Mouse (Mus musculus): Measurements from ENCODE around the gene Ankrd9.
A peak's percentile ranks its signal among the peaks of the same experiment; 100 is the strongest.

Gene Ankrd9

GRCm38 (mm10) chr12:110978607-110979406, at the start of gene Ankrd9:
Gene Ankrd9 (minus strand): TSS chr12:110979040.
- peak; percentile 98 for DNase-seq

GRCm38 (mm10) chr12:111021577-111021976, 42.7 kb upstream of the Ankrd9 start:
- no peak for DNase-seq

GRCm38 (mm10) chr12:111021138-111021537, 42.3 kb upstream of the Ankrd9 start:
- no peak for DNase-seq

DNA sequence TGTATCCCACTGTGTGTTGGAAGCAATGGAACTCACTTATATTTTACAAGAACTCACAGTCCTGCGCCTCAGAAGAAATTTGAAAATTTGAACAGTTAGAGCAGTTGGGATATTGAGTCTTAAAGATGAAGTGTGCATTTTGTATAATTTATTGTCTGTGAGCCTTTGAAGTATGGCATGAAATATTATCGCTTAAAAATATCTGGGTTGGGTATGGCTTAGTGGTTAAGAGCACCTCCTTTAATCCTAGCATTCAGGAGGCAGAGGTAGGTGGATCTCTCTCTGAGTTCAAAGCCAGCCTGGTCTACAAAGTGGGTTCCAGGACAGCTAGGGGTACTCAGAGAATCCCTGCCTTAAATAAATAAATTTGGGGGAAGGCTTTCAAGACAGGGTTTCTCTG, 40.2 kb upstream of the Ankrd9 start:
- DNase-seq, result no peak

- DNase-seq, result no peak
These were observed 39.2 kb upstream of the Ankrd9 start for GRCm38 (mm10) chr12:111018068-111018467.

- no peak for DNase-seq
These were observed 38.0 kb upstream of the Ankrd9 start for GRCm38 (mm10) chr12:111016807-111017206.

DNA sequence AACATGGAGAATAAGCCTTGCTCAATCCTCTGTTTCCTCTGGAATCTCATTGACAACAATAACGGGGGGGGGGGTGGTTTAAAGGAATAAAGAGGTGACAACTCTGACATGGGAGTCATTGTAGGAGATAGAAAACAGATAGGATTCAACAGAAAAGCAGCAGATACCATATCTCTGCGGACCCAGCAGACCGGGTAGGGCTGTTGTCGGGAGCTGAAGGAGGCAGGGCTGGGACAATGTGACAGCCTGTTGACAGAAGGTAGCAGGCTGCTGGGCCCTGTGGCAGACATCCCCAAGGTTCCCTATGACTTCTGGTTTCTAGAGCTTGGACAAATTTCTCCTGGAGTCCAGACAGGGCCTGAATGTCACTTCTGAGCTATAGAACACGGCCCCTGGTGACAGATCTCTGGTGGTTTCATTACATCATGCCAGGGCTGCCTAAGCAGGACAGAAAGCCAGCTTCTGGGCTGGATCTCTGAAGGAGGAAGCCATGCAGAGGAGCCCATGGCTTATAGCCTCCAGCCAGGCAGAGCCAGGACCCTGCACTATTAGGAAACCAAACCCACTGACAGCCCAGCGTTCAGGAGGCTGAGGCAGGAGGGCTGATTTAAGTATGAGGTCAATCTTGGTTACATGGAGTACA, 30.9 kb upstream of the Ankrd9 start:
- no peak for DNase-seq

GRCm38 (mm10) chr12:111008500-111009490, 30.0 kb upstream of the Ankrd9 start:
- no peak for DNase-seq

GRCm38 (mm10) chr12:111007134-111008103, 28.6 kb upstream of the Ankrd9 start:
- no peak for DNase-seq

DNA sequence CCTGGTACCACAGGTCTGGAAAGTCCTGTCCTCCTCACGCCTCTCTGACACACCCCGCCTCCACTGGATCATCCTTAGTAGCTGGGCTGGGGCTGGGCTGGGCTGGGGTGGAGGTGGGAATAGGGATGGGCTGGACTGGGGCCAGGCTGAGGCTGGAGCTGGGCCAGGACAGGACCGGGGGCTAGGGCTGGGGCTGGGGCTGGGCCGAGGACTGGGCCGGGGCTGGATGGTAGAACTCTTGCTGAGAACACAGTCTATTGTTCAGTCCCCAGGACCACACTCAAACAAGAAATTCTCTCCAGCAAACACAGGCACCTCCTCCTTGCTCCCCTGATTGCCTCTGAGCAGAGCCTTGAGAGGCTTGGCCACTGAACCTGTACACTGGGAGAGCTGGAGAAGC, 27.5 kb upstream of the Ankrd9 start:
- DNase-seq, result no peak

DNA sequence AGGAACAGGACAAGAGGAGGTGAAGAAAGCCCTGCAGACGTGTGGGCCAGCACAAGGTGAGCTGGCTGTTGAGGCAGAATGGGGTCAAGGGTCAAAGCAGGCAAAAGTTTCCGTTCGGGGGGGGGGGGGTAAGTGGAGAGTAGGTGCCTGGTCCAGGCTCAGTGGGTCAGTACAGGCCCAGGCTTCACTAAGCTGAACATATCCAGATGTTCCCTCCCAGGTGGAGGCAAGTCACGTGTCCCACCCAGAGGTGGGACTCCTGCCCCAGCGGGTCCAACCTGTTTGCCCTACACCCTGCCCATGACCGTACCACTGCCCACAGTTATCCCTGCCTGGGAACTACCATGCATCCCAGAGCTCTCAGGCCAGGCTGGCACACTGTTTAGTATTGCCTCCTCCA, 27.0 kb upstream of the Ankrd9 start:
- no peak for DNase-seq

- DNase-seq, result no peak
These were observed 25.3 kb upstream of the Ankrd9 start for GRCm38 (mm10) chr12:111004142-111004541.

DNA sequence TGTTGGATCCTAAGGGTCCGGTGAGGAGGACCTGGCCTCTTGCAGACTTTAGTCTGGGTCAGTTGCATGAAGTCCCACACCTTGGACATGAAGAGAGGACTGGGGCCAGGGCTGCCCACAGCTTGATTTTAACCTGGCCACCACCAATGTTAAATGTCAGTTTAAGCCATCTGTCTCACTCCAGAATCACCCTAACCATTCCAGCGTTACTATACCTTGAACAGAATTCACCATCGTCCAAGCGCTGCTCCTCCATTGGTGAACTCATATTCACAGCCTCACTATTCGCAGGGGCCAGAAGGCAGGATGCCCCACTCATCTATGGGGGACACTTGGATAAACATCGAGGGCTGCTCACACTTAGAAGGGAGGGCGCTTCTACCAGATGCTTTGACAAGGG, 22.1 kb upstream of the Ankrd9 start:
- DNase-seq, result no peak

DNA sequence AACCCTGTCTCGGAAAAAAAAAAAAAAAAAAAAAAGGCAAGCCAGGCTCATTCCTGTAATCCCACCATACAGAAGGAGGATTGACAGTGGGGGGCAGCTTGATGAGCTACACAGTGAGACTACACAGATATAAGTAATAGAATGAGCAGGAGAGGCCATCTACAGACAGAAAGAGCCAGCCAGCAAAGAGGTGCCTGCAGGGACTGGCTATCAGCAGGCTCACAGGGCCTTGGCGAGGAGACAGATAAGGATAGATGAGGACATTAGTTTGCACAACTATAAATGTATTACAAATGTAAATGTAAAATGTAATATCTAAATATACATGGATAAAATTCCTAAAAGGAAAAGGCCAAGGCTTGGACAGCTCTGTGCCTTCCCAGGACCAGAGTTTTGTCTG, 21.0 kb upstream of the Ankrd9 start:
- DNase-seq, result no peak

- DNase-seq, result no peak
These were observed 19.3 kb upstream of the Ankrd9 start for GRCm38 (mm10) chr12:110998092-110998491.

DNA sequence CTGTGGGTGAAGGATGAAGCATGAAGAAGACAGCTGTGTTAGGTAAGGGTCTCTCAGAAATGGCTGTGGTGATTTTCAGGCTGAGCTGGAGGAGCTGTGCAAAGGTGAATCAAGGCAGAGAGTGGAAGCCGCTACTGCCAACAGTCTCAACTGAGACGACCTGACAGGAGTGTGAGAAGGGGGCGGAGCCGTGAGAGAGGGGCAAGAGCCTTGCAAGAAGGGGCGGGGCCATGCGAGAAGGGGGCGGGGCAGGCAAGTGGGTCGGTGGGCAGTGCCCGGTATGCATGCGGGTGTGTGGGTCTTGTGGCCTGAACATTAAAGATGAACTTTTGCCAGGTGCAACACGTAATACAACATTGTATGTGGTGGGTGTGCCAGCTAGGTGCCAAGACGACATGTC, 15.8 kb upstream of the Ankrd9 start:
- no peak for DNase-seq

DNA sequence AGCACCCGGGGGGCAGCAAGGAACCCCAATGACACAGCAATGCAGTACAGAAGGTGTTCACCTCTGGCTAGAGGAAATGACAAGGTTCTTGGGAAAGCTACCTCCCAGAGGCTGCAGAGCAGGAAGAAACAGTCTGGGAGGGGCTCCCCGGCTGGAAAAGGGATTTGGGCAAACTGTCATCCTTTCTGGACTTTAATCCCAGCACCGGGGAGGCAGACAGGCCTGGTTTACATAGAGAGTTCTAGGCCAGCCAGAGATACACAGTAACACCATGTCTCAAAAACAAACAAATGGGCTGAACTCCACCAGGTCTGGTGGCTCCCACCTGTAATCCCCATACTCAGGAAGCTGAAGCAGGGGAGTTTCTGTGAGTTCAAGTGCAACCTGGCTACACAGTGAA, 14.4 kb upstream of the Ankrd9 start:
- DNase-seq, result no peak

GRCm38 (mm10) chr12:110992771-110993170, 13.9 kb upstream of the Ankrd9 start:
- DNase-seq, result peak; percentile 73

GRCm38 (mm10) chr12:110992128-110992553, 13.3 kb upstream of the Ankrd9 start:
- DNase-seq, result peak; percentile 90

DNA sequence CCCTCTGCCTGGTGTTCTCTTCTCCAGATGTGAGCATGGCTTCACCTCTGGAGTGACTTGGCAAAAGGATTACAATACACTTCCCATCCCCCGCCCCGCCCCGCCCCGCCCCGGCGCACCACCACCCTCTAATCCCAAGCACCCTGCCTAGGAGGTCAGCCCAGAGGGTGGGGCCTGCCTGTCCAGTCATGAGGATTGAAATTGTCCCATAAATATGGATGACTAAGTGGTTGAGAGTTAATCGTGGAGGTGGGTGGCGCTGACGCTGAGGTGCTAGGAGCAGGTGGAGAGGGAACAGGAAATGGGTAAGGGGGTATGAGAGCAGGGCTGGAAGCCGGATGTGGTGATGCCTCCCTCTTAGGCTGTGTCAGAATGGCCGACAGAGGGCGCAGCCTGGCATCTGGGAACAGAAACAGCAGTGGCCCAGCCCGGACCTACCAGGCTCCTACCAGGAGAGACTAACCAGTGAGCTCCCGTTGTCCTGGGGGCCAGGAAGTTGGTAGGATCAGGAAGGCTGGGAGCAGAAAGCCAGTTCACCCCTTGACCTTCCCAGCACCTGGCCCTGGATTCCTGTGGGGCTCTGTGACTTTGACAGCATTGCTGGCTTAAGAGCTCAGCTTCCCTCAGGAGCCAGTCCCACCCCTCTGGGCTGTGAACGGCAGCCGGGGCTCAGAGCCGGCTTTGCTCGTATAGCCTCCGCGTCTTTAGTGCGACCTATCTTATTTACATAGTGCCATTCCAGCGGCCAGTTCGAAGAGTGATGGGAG, 12.7 kb upstream of the Ankrd9 start:
- peak; percentile 76 for DNase-seq

- DNase-seq, result no peak
These were observed 11.7 kb upstream of the Ankrd9 start for GRCm38 (mm10) chr12:110990500-110990899.
